Mouse (Mus musculus): ENCODE measurements at regions not wholly inside any gene's neighbourhood (a gene's known extent, or its start where the extent isn't known, plus 50 kb on each side); places are given as distances from the start of the nearest gene placed in this dataset.

GRCm38 (mm10) chr13:83720883-83721371, 217.1 kb downstream of the Mef2c start:
- under 1% methylated on average over 30 of the region's 30 CpGs for WGBS

GRCm38 (mm10) chr13:83721563-83721962, 217.7 kb downstream of the Mef2c start:
- peaks cover 100% of the 10 kb centered on the region for H3K27me3 ChIP-seq (ENCODE audit: control insufficient read depth, insufficient read depth, low read length)
- no peak overlapping the region for H3K4me2 ChIP-seq (ENCODE audit: low read depth, low read length)
- WGBS: 3% methylated on average over 14 of the region's 14 CpGs
- ATAC-seq (ENCODE audit: insufficient read depth, low read depth) (no peak), DNase-seq (ENCODE audit: low spot score) (no peak)
- no peak overlapping the region for H3K27ac ChIP-seq (ENCODE audit: low read depth)
- 0 out of 2 replicates have a peak, but pooled peaks cover 3% of the 10 kb centered on the region for H3K9me3 ChIP-seq (replicated peaks; ENCODE audit: control insufficient read depth, low read length)
- TF ChIP-seq EP300 (IDR thresholded peaks at IDR 0.05; ENCODE audit: low read depth) (no peak), CTCF (IDR thresholded peaks at IDR 0.05; ENCODE audit: low read depth) (no peak)
- no peak overlapping the region for H3K9ac ChIP-seq (replicated peaks; ENCODE audit: low read depth, low read length)
- H3K4me3 ChIP-seq (ENCODE audit: low read depth, low read length): no peak overlapping the region
- no peaks in the 10 kb centered on the region for H3K36me3 ChIP-seq (replicated peaks; ENCODE audit: control insufficient read depth, insufficient read depth, low read length)
- H3K4me1 ChIP-seq (ENCODE audit: control insufficient read depth, insufficient read depth): peaks cover 4% of the 10 kb centered on the region; the same call in 1 of the 2 replicates

More at GRCm38 (mm10) chr13:83720883-83721371, 217.1 kb downstream of the Mef2c start:
- Histone ChIP-seq H3K27me3 (ENCODE audit: control insufficient read depth, insufficient read depth, low read length) (peaks cover 100% of the 10 kb centered on the region), H3K4me1 (ENCODE audit: control insufficient read depth, insufficient read depth) (peaks cover 4% of the 10 kb centered on the region; the same call in 1 of the 2 replicates), H3K4me2 (ENCODE audit: low read depth, low read length) (no peak overlapping the region), H3K4me3 (ENCODE audit: low read depth, low read length) (peak overlapping the region; percentile 25), H3K36me3 (replicated peaks; ENCODE audit: control insufficient read depth, insufficient read depth, low read length) (no peaks in the 10 kb centered on the region), H3K9me3 (replicated peaks; ENCODE audit: control insufficient read depth, low read length) (0 out of 2 replicates have a peak, but pooled peaks cover 3% of the 10 kb centered on the region), H3K9ac (replicated peaks; ENCODE audit: low read depth, low read length) (no peak overlapping the region), H3K27ac (ENCODE audit: low read depth) (no peak overlapping the region)
- peak; percentile 3 for DNase-seq (ENCODE audit: low spot score)
- ATAC-seq (ENCODE audit: insufficient read depth, low read depth): no peak
- TF ChIP-seq EP300 (IDR thresholded peaks at IDR 0.05; ENCODE audit: low read depth) (no peak), CTCF (IDR thresholded peaks at IDR 0.05; ENCODE audit: low read depth) (no peak)

- no peak for ATAC-seq (ENCODE audit: insufficient read depth, low read depth)
- no peak for DNase-seq (ENCODE audit: low spot score)
- H3K9ac ChIP-seq (replicated peaks; ENCODE audit: low read depth, low read length): no peak overlapping the region
- 0 out of 2 replicates have a peak, but pooled peaks cover 3% of the 10 kb centered on the region for H3K9me3 ChIP-seq (replicated peaks; ENCODE audit: control insufficient read depth, low read length)
- H3K27me3 ChIP-seq (ENCODE audit: control insufficient read depth, insufficient read depth, low read length): peaks cover 100% of the 10 kb centered on the region
- H3K36me3 ChIP-seq (replicated peaks; ENCODE audit: control insufficient read depth, insufficient read depth, low read length): no peaks in the 10 kb centered on the region
- no peak overlapping the region for H3K4me3 ChIP-seq (ENCODE audit: low read depth, low read length)
- no peak overlapping the region for H3K27ac ChIP-seq (ENCODE audit: low read depth)
- H3K4me1 ChIP-seq (ENCODE audit: control insufficient read depth, insufficient read depth): peaks cover 4% of the 10 kb centered on the region; the same call in 1 of the 2 replicates
- H3K4me2 ChIP-seq (ENCODE audit: low read depth, low read length): no peak overlapping the region
- WGBS: 5% methylated on average over 7 of the region's 7 CpGs
- TF ChIP-seq CTCF (IDR thresholded peaks at IDR 0.05; ENCODE audit: low read depth): no peak
- no peak for TF ChIP-seq EP300 (IDR thresholded peaks at IDR 0.05; ENCODE audit: low read depth)
Observed at GRCm38 (mm10) chr13:83722241-83722640, 218.4 kb downstream of the Mef2c start.

DNA sequence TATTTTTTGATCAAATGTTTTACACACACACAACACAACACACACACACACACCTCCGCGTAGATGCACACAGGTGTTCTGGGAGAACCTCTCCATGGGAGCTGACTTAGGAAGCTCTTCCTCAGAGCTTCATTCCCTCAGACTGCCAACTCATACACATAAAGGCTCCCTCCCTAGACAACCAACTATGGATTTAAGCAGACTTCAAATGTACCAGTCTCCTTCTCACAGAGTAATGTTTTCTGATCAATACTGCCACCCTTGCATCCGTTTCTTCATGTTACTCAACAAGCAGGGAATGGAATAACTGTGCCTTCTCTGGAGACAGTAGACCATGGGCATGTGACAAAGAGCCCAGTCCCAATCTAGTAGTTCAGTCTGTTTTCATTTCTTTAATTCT, 219.0 kb downstream of the Mef2c start:
- no peak overlapping the region for H3K9ac ChIP-seq (replicated peaks; ENCODE audit: low read depth, low read length)
- no peak overlapping the region for H3K4me3 ChIP-seq (ENCODE audit: low read depth, low read length)
- no peak for ATAC-seq (ENCODE audit: insufficient read depth, low read depth)
- H3K36me3 ChIP-seq (replicated peaks; ENCODE audit: control insufficient read depth, insufficient read depth, low read length): no peaks in the 10 kb centered on the region
- no peak overlapping the region for H3K27ac ChIP-seq (ENCODE audit: low read depth)
- TF ChIP-seq EP300 (IDR thresholded peaks at IDR 0.05; ENCODE audit: low read depth) (no peak), CTCF (IDR thresholded peaks at IDR 0.05; ENCODE audit: low read depth) (no peak)
- peaks cover 4% of the 10 kb centered on the region; the same call in 1 of the 2 replicates for H3K4me1 ChIP-seq (ENCODE audit: control insufficient read depth, insufficient read depth)
- DNase-seq (ENCODE audit: low spot score): peak; percentile 3
- peaks cover 100% of the 10 kb centered on the region for H3K27me3 ChIP-seq (ENCODE audit: control insufficient read depth, insufficient read depth, low read length)
- WGBS: 7% methylated on average over 3 of the region's 3 CpGs
- H3K4me2 ChIP-seq (ENCODE audit: low read depth, low read length): no peak overlapping the region
- H3K9me3 ChIP-seq (replicated peaks; ENCODE audit: control insufficient read depth, low read length): 0 out of 2 replicates have a peak, but pooled peaks cover 3% of the 10 kb centered on the region

- Histone ChIP-seq H3K4me2 (ENCODE audit: low read depth, low read length) (no peak overlapping the region), H3K4me3 (ENCODE audit: low read depth, low read length) (no peak overlapping the region), H3K9ac (replicated peaks; ENCODE audit: low read depth, low read length) (no peak overlapping the region), H3K4me1 (ENCODE audit: control insufficient read depth, insufficient read depth) (peaks cover 4% of the 10 kb centered on the region; the same call in 1 of the 2 replicates), H3K9me3 (replicated peaks; ENCODE audit: control insufficient read depth, low read length) (0 out of 2 replicates have a peak, but pooled peaks cover 3% of the 10 kb centered on the region), H3K36me3 (replicated peaks; ENCODE audit: control insufficient read depth, insufficient read depth, low read length) (no peaks in the 10 kb centered on the region), H3K27me3 (ENCODE audit: control insufficient read depth, insufficient read depth, low read length) (peaks cover 100% of the 10 kb centered on the region), H3K27ac (ENCODE audit: low read depth) (no peak overlapping the region)
- no peak for TF ChIP-seq CTCF (IDR thresholded peaks at IDR 0.05; ENCODE audit: low read depth)
- no peak for TF ChIP-seq EP300 (IDR thresholded peaks at IDR 0.05; ENCODE audit: low read depth)
- ATAC-seq (ENCODE audit: insufficient read depth, low read depth) (no peak), DNase-seq (ENCODE audit: low spot score) (peak; percentile 3)
- WGBS: 21% methylated on average over 2 of the region's 2 CpGs
Observed at GRCm38 (mm10) chr13:83723396-83723795, 219.6 kb downstream of the Mef2c start.

- ATAC-seq (ENCODE audit: insufficient read depth, low read depth) (no peak), DNase-seq (ENCODE audit: low spot score) (peak; percentile 2)
- Histone ChIP-seq H3K4me2 (ENCODE audit: low read depth, low read length) (no peak overlapping the region), H3K4me3 (ENCODE audit: low read depth, low read length) (no peak overlapping the region), H3K9me3 (replicated peaks; ENCODE audit: control insufficient read depth, low read length) (0 out of 2 replicates have a peak, but pooled peaks cover 3% of the 10 kb centered on the region), H3K4me1 (ENCODE audit: control insufficient read depth, insufficient read depth) (peaks cover 4% of the 10 kb centered on the region; the same call in 1 of the 2 replicates), H3K27me3 (ENCODE audit: control insufficient read depth, insufficient read depth, low read length) (peaks cover 99% of the 10 kb centered on the region), H3K36me3 (replicated peaks; ENCODE audit: control insufficient read depth, insufficient read depth, low read length) (no peaks in the 10 kb centered on the region), H3K9ac (replicated peaks; ENCODE audit: low read depth, low read length) (no peak overlapping the region), H3K27ac (ENCODE audit: low read depth) (no peak overlapping the region)
- WGBS: 27% methylated on average over 3 of the region's 3 CpGs
- TF ChIP-seq CTCF (IDR thresholded peaks at IDR 0.05; ENCODE audit: low read depth) (no peak), EP300 (IDR thresholded peaks at IDR 0.05; ENCODE audit: low read depth) (no peak)
Observed at GRCm38 (mm10) chr13:83724196-83724595, 220.4 kb downstream of the Mef2c start.

Measured in heart, postnatal 0 days (tissue).